Mouse (Mus musculus) CH12.LX (cell line): ENCODE measurements around the gene Znrd1as.

Source experiments
- CHD1 ChIP-seq: IDR thresholded peaks from 2 replicates; pipeline ENCODE4 v1.6.1; 2012; ENCODE audit warnings: low read depth, low read length, improper control_type of control experiment, inconsistent platforms
- CTCF ChIP-seq, 2 experiments: IDR thresholded peaks in 1 of 2; conservative IDR thresholded peaks in 1 of 2; 2 replicates each; pipeline ENCODE4 v1.5.1; 2011 to 2012; ENCODE audit warnings: low read depth in 2 of 2, low read length in 2 of 2, improper control_type of control experiment in 1 of 2, inconsistent platforms in 1 of 2, mild to moderate bottlenecking in 1 of 2, moderate library complexity in 1 of 2
- EP300 ChIP-seq: IDR thresholded peaks from 2 replicates; pipeline ENCODE4 v1.6.1; 2011; ENCODE audit warnings: low read length, improper control_type of control experiment
- ETS1 ChIP-seq: conservative IDR thresholded peaks from 2 replicates; pipeline ENCODE4 v1.6.1; 2012; ENCODE audit warnings: low read depth, mild to moderate bottlenecking, inconsistent platforms, low read length, improper control_type of control experiment, moderate library complexity
- MAFK ChIP-seq: IDR thresholded peaks from 2 replicates; pipeline ENCODE4 v1.6.1; 2011; ENCODE audit warnings: low read length, improper control_type of control experiment; ENCODE audit not compliant: insufficient replicate concordance
- MYC ChIP-seq: IDR thresholded peaks from 2 replicates; pipeline ENCODE4 v1.6.1; 2011; ENCODE audit warnings: low read depth, mild to moderate bottlenecking, improper control_type of control experiment, low read length
- NELFE ChIP-seq: IDR thresholded peaks from 2 replicates; pipeline ENCODE4 v1.6.1; 2011; ENCODE audit warnings: low read depth, low read length, improper control_type of control experiment
- POLR2A ChIP-seq: IDR thresholded peaks from 2 replicates; pipeline ENCODE4 v1.6.1; 2011; ENCODE audit warnings: low read depth, mild to moderate bottlenecking, improper control_type of control experiment, low read length
- RCOR1 ChIP-seq: conservative IDR thresholded peaks from 2 replicates; pipeline ENCODE4 v1.6.1; 2012; ENCODE audit warnings: low read depth, mild to moderate bottlenecking, inconsistent platforms, low read length, improper control_type of control experiment
- TCF12 ChIP-seq: IDR thresholded peaks from 2 replicates; pipeline ENCODE4 v1.6.1; 2014; ENCODE audit warnings: low read depth, mild to moderate bottlenecking, inconsistent platforms, low read length, improper control_type of control experiment
- USF2 ChIP-seq: conservative IDR thresholded peaks from 2 replicates; pipeline ENCODE4 v1.6.1; 2011; ENCODE audit warnings: low read depth, low read length, improper control_type of control experiment
- ZC3H11A ChIP-seq: IDR thresholded peaks from 2 replicates; pipeline ENCODE4 v1.6.1; 2012; ENCODE audit warnings: low read depth, mild to moderate bottlenecking, inconsistent platforms, low read length, improper control_type of control experiment

- TF ChIP-seq USF2 (no peak), EP300 (no peak), ETS1 (no peak), RCOR1 (no peak), TCF12 (no peak), CTCF (conservative IDR thresholded peaks at IDR 0.05 in 1 of 2, IDR thresholded peaks at IDR 0.05 in 1 of 2; ENCODE audit: low read depth in 2 of 2, low read length in 2 of 2) (no peak), CHD1 (no peak), POLR2A (no peak), MYC (no peak), MAFK (no peak), NELFE (no peak), ZC3H11A (no peak)
Measured at GRCm38 (mm10) chr17:36912031-36912430, 46.4 kb upstream of the Znrd1as start.
